Mouse (Mus musculus): ENCODE results near the gene Cox6a1. TPM values are rescaled to one million over a fixed set of nuclear protein-coding genes. Genes with fewer than 3 reads are reported as not detected.
"Not testable (repeated sequence)": the region's sequence is repeated elsewhere in the genome, so short reads cannot be mapped to it uniquely, and the experiment has no call there.

Cox6a1 gene
- total RNA-seq (2022): 100 to 1,000 TPM; 621 to 774 (median 709) TPM

- DNase-seq (ENCODE audit: low spot score in 2 of 2): peak; percentile 96 to 99
These were observed at the start of gene Cox6a1 for GRCm38 (mm10) chr5:115348546-115349224. Cox6a1 (minus strand) TSS chr5:115348981.

DNA sequence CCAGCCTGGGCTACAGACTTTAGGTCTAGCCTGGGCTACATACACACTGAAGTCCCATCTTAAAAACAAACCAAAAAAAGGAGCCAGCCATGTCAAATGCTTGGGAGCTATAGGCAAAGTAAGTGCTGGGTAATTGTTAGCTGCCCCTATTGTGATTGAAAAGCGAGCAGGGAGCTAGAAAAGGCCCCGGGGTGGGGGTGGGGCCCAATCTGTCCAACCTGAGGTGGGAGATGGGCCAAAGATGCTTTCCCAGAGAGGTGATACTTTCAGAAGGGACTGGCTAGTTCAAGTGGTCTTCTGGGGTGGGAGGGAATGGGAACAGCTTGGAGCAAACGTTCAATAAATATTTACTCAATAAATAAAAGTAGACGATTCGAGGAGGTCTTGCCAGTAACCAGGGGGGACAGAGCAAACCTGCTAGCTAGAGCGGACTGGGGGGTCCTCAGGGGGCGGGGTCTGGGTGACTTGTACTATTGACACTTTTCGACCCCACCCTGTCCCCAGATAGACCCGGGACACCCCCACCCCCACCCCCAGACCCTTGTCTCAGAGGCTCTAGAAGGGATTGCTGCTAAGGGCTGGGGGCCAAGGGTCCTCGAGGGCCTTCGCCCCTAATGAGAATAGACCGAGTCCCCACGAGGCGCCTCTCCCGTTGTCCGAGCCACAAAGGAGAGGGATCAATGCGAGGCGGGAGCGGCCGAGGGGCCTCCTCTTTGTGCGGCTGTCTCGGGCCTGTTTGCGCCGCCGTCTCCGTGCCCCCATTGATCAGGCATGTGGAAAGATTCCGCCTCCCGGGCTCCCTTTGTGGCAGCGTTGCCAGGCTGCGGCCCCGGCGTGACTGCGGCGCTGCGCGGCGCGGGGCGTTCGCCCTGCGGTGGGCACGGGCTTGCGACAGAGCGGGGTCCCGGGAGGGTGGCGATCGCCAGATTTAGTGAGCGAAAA is 49.3 kb upstream of the Cox6a1 start:
- peak; percentile 8 to 57 for DNase-seq (ENCODE audit: low spot score in 2 of 2)

- no peak for DNase-seq (ENCODE audit: low spot score in 2 of 2)
These were observed 47.9 kb upstream of the Cox6a1 start for GRCm38 (mm10) chr5:115396654-115397053.

DNA sequence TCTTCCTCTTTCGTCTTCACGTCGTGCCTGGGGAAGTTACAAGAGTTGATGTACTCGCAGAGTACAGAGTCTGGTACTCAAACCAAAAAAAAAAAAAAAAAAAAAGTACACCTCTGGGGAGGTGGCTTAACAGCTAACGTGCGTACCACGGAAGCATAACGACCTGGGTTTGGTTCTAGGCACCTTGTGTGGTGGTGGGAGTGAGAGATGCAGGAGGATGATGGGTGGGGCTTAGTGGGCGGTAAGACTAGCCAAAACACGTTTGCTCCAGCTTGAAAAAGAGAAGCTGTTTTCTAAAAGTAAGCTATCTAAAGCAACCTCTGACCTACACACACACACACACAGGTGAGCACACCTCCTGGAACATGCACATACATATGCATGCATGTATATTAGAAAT is 46.1 kb upstream of the Cox6a1 start:
- DNase-seq (ENCODE audit: low spot score in 2 of 2): no peak

GRCm38 (mm10) chr5:115394223-115394622 is 45.4 kb upstream of the Cox6a1 start:
- DNase-seq (ENCODE audit: low spot score in 2 of 2): no peak

GRCm38 (mm10) chr5:115392969-115393368 is 44.2 kb upstream of the Cox6a1 start:
- DNase-seq (ENCODE audit: low spot score in 2 of 2): no peak

DNA sequence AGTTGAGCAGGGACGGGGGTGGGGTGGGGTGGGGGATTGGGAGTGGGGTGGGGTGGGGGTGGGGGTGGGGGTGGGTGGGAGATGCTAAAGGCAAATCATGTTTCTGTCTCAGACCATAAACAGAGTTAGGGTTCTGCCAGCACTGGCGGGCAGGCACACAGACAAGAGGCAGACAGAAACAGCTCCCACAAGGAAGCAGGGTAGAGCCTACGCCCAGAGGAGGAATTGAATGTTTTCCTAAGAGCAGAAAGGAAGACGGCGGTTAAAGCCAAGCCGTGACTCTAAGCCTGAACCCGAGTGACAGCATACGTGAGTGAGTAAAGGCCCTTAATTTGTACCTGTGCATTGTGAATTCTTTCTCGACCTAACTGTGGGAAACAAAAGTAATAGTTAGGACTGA is 43.2 kb upstream of the Cox6a1 start:
- no peak for DNase-seq (ENCODE audit: low spot score in 2 of 2)

DNA sequence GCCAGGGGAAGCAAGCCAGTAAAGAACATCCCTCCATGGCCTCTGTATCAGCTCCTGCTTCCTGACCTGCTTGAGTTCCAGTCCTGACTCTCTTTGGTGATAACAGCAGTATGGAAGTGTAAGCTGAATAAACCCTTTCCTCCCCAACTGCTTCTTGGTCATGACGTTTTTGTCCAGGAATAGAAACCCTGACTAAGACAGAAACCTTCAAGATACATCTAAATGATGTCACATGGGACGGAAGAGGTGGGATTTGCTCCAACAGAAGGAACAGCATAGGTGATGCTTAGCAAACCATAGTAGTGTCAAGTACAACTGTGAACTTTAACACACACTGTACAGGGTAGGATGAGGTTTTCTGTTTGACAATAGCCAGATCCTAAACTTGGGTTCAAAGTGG is 30.1 kb upstream of the Cox6a1 start:
- not testable (repeated sequence) for DNase-seq (ENCODE audit: low spot score in 2 of 2)

- no peak for DNase-seq (ENCODE audit: low spot score in 2 of 2)
These were observed 26.7 kb upstream of the Cox6a1 start for GRCm38 (mm10) chr5:115375436-115375835.

DNA sequence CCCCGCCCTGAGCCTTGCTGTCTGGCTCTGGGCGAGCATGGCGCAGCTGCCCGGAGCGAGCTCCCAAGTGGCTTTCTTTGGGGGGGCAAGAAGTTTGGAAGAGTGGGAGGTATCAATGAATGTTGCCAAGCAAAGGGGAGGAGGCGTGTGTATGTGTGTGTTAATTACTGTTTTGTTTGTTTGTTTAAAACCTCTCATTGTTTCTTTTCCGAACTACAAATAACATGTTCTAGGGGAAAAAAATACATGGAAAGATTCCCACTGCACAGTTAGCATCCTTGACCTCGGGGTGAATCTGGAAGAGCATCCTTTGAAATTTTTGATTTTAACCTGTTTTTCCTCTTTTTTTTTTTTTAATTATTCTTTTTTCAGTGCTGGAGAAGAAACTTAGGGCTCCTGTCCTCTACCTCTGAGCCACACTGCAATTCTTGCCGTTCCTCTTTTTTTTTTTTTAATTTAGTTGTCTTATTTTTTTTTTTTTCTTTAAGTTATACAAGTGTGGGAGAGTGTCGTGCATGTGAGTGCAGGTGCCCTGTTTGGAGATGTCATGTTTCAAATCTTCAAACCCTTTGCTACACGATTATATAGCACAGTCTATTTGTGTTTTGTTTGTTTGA is 25.5 kb upstream of the Cox6a1 start:
- no peak for DNase-seq (ENCODE audit: low spot score in 2 of 2)

GRCm38 (mm10) chr5:115373441-115374203 is 24.8 kb upstream of the Cox6a1 start:
- peak; percentile 26 to 34 for DNase-seq (ENCODE audit: low spot score in 2 of 2)

GRCm38 (mm10) chr5:115371736-115372135 is 23.0 kb upstream of the Cox6a1 start:
- DNase-seq (ENCODE audit: low spot score in 2 of 2): no peak

- DNase-seq (ENCODE audit: low spot score in 2 of 2): no peak
These were observed 16.0 kb upstream of the Cox6a1 start for GRCm38 (mm10) chr5:115364782-115365181.

- peak; percentile 52 to 60 for DNase-seq (ENCODE audit: low spot score in 2 of 2)
These were observed 14.3 kb upstream of the Cox6a1 start for GRCm38 (mm10) chr5:115362819-115363714.

GRCm38 (mm10) chr5:115362216-115362615 is 13.4 kb upstream of the Cox6a1 start:
- DNase-seq (ENCODE audit: low spot score in 2 of 2): no peak

GRCm38 (mm10) chr5:115359851-115360372 is 11.1 kb upstream of the Cox6a1 start:
- DNase-seq (ENCODE audit: low spot score in 2 of 2): no peak

DNA sequence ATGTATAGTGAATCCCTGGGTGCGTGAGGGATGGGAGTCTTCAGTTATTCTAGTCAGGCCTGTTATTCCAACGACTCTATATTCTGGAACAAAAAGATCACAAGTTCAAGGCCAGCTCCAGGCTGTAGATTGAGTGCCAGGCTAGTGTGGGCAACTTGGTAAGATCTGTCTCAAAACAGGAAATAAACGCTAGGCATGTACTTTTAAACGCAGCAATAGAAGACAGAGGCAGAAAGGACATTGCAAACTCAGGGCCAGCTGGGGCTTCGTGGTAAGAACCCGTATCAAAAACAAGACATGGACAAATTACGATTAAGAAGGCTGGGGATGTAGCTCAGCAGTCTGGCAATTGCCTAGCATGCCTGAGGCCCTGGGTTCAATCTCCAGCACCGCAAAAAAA is 10.7 kb upstream of the Cox6a1 start:
- no peak for DNase-seq (ENCODE audit: low spot score in 2 of 2)

- peak in 1 of 2 experiments; percentile 79 for DNase-seq (ENCODE audit: low spot score in 2 of 2)
These were observed 10.1 kb upstream of the Cox6a1 start for GRCm38 (mm10) chr5:115358872-115359271.

- DNase-seq (ENCODE audit: low spot score in 2 of 2): no peak
These were observed 6.3 kb upstream of the Cox6a1 start for GRCm38 (mm10) chr5:115355070-115355469.

DNA sequence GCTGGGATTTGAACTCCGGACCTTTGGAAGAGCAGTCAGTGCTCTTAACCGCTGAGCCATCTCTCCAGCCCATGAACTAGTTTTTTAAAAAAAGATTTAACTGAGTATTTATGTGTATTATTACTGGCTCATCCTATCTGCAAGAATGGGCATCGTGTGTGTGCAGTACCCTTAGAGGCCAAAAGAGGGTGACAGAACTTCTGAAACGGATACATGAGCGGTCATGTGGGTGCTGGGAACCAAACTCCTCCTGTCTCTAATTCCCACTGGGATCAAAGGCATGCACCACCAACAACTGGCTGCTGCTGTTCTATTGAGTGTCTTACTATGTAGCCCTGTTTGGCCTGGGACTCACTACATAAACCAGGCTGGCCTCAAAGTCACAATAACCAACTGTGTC is 2.6 kb upstream of the Cox6a1 start:
- no peak for DNase-seq (ENCODE audit: low spot score in 2 of 2)
